Mouse (Mus musculus) hindbrain, embryonic 12.5 days (tissue): ENCODE measurements around the gene Themis2. TPM values are rescaled to one million over a fixed set of nuclear protein-coding genes. Genes with fewer than 3 reads are reported as not detected.
"Not testable (repeated sequence)": the region's sequence is repeated elsewhere in the genome, so short reads cannot be mapped to it uniquely, and the experiment has no call there.

Experiments
- ATAC-seq: fragments of 200-750 bp; cut with Nextera tagmentation; 2 replicates; pipeline ENCODE4 v1.8.0; 2017; ENCODE audit warnings: moderate TSS enrichment; ENCODE audit not compliant: low FRiP score
- H3K27ac ChIP-seq: fragments of 300-500 bp; sonication (generic); 2 replicates; pipeline ENCODE4 v1.5.1; 2016; ENCODE audit warnings: mild to moderate bottlenecking
- H3K27me3 ChIP-seq: fragments of 300-500 bp; sonication (generic); 2 replicates; pipeline ENCODE4 v1.6.1; 2016; ENCODE audit warnings: mild to moderate bottlenecking
- H3K36me3 ChIP-seq: fragments of 300-500 bp; sonication (generic); 2 replicates; pipeline ENCODE4 v1.6.1; 2016; ENCODE audit warnings: mild to moderate bottlenecking
- H3K4me1 ChIP-seq: fragments of 300-500 bp; sonication (generic); 2 replicates; pipeline ENCODE4 v1.6.1; 2016
- H3K4me2 ChIP-seq: fragments of 300-500 bp; sonication (generic); replicated peaks from 2 replicates; pipeline ENCODE4 v1.6.1; 2016; ENCODE audit warnings: mild to moderate bottlenecking
- H3K4me3 ChIP-seq: fragments of 300-500 bp; sonication (generic); 2 replicates; pipeline ENCODE4 v1.5.1; 2016; ENCODE audit warnings: mild to moderate bottlenecking
- H3K9ac ChIP-seq: fragments of 300-500 bp; sonication (generic); 2 replicates; pipeline ENCODE4 v1.6.1; 2016; ENCODE audit warnings: mild to moderate bottlenecking, moderate library complexity
- H3K9me3 ChIP-seq: fragments of 300-500 bp; sonication (generic); replicated peaks from 2 replicates; pipeline ENCODE4 v1.6.1; 2016; ENCODE audit warnings: mild to moderate bottlenecking
- WGBS: fragments of 180-500 bp; shearing (Covaris S2); methylation state at CpG from one replicate; pipeline ENCODE4 v1.1.7; 2016; 5-methylcytosine and 5-hydroxymethylcytosine counted together
- polyA plus RNA-seq: library from polyadenylated mRNA; unstranded; fragments of >200 nt; fragmentation: Nextera tagmentation; extraction: Ambion mirVana; gene quantifications from 2 replicates; pipeline ENCODE4 v1.2.1, GENCODE M21; 2016

Gene Themis2
- polyA plus RNA-seq, 1 experiment from 2014 or later: 0.63 TPM

DNA sequence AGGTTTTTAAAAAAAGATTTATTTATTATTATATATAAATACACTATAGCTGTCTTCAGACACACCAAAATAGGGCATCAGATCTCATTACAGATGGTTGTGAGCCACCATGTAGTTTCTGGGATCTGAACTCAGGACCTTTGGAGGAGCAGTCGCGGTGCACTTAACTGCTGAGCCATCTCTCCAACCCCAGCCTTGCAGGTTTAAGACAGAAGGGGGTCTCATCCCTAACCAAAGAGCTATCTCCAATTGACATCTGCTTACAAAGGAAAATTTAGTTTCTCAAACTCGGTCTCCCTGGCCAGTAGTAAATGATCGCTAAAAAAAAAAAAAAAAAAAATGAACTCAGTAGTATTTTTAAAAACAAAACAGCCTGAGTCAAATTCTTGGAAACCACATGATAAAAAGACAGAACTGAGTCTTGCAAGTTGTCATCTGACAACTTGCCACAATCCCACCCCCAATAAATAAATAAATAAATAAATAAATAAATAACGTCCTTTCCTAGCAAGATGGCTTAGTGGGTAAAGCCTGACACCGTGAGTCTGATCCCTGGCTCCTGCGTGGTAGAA is 10.5 kb upstream of the Themis2 start:
- Histone ChIP-seq H3K9me3 (0 out of 2 replicates have a peak, but pooled peaks cover 3% of the 10 kb centered on the region), H3K36me3 (no peaks in the 10 kb centered on the region), H3K27ac (no peak overlapping the region), H3K4me2 (no peak overlapping the region), H3K4me3 (no peak overlapping the region), H3K27me3 (no peaks in the 10 kb centered on the region), H3K4me1 (no peaks in the 10 kb centered on the region), H3K9ac (no peak overlapping the region)
- WGBS: 91% methylated on average over 7 of the region's 7 CpGs
- no peak for ATAC-seq

DNA sequence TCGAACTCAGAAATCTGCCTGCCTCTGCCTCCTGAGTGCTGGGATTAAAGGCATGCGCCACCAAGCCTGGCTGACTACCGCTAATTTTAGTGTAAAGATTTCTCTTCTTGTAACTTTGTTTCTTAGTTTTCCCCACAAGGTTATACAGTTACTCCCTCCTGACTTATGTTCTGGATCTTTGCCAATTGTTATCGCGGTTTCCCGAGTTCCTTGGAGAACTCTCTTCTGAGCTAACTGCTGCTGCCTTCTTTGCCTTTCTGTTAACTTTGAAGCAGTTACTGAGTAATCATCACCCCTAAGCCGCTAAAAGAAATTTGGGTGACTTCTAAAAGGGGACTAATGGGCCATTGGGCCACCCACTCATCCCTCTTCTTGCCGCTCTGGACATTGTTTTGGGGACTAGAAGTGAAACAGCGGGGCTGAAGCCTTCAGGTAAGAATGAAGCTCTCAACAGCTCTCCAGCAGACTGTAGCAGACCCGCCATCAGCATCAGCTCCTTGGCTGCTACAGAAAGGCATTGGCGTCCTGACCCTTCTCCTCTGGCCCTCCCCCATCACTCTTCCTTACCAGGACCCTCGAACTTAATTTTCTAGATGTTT is 9.5 kb upstream of the Themis2 start:
- no peak overlapping the region for H3K27ac ChIP-seq
- ATAC-seq: no peak
- WGBS: 89% methylated on average over 12 of the region's 12 CpGs
- H3K9me3 ChIP-seq: no peaks in the 10 kb centered on the region
- H3K4me3 ChIP-seq: no peak overlapping the region
- H3K27me3 ChIP-seq: no peaks in the 10 kb centered on the region
- H3K4me1 ChIP-seq: no peaks in the 10 kb centered on the region
- no peaks in the 10 kb centered on the region for H3K36me3 ChIP-seq
- no peak overlapping the region for H3K9ac ChIP-seq
- H3K4me2 ChIP-seq: no peak overlapping the region

DNA sequence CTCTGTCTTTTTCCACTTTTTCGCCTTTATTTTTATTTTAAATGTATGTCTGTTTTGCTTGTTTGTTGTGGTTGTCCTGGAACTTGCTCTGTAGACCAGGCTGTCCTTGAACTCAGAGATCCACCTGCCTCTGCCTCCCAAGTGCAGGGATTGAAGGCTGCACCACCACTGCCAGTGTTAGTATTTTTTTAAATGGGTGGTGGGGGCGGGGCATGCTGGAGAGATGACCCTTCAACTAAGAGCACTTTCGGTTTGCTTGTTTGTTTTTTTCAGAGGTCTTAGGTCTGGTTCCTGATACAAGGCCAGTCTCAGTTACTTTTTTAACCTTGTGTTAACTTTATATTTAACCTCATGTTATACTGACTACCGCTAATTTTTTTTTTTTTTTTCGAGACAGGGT is 9.0 kb upstream of the Themis2 start:
- Histone ChIP-seq H3K4me2 (no peak overlapping the region), H3K9me3 (no peaks in the 10 kb centered on the region), H3K36me3 (no peaks in the 10 kb centered on the region), H3K4me1 (no peaks in the 10 kb centered on the region), H3K9ac (no peak overlapping the region), H3K4me3 (no peak overlapping the region), H3K27me3 (no peaks in the 10 kb centered on the region), H3K27ac (no peak overlapping the region)
- 88% methylated on average over 5 of the region's 5 CpGs for WGBS
- no peak for ATAC-seq

GRCm38 (mm10) chr4:132804331-132804730 is 8.1 kb upstream of the Themis2 start:
- no peak overlapping the region for H3K4me3 ChIP-seq
- no peak for ATAC-seq
- no peaks in the 10 kb centered on the region for H3K36me3 ChIP-seq
- H3K4me2 ChIP-seq: no peak overlapping the region
- no peaks in the 10 kb centered on the region for H3K9me3 ChIP-seq
- H3K4me1 ChIP-seq: no peaks in the 10 kb centered on the region
- H3K9ac ChIP-seq: no peak overlapping the region
- no peak overlapping the region for H3K27ac ChIP-seq
- no peaks in the 10 kb centered on the region for H3K27me3 ChIP-seq
- 93% methylated on average over 6 of the region's 6 CpGs for WGBS

DNA sequence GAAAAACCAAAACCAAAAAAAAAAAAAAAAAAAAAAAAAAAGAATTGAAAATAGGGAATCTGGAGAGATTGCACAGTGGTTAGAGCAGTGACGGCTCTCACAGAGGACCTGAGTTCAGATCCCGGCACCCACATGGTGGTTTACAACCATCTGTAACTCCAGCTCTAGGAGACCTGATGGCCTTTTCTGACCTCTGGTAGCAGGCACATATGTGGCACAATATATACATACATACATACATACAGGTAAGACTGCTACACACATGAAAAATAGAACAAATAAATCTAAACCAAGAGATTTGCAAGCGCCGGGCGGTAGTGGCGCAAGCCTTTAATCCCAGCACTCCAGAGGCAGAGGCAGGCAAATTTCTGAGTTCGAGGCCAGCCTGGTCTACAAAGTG is 7.7 kb upstream of the Themis2 start:
- Histone ChIP-seq H3K4me3 (no peak overlapping the region), H3K4me1 (no peaks in the 10 kb centered on the region), H3K36me3 (no peaks in the 10 kb centered on the region), H3K9ac (no peak overlapping the region), H3K9me3 (no peaks in the 10 kb centered on the region), H3K27me3 (no peaks in the 10 kb centered on the region), H3K4me2 (no peak overlapping the region), H3K27ac (no peak overlapping the region)
- WGBS: 96% methylated on average over 7 of the region's 7 CpGs
- ATAC-seq: no peak

GRCm38 (mm10) chr4:132803212-132803611 is 7.0 kb upstream of the Themis2 start:
- Histone ChIP-seq H3K4me3 (no peak overlapping the region), H3K36me3 (no peaks in the 10 kb centered on the region), H3K27ac (no peak overlapping the region), H3K9me3 (no peaks in the 10 kb centered on the region), H3K4me1 (no peaks in the 10 kb centered on the region), H3K9ac (no peak overlapping the region), H3K4me2 (no peak overlapping the region), H3K27me3 (no peaks in the 10 kb centered on the region)
- no peak for ATAC-seq
- 94% methylated on average over 5 of the region's 5 CpGs for WGBS

GRCm38 (mm10) chr4:132802171-132802637 is 6.0 kb upstream of the Themis2 start:
- no peaks in the 10 kb centered on the region for H3K36me3 ChIP-seq
- H3K9ac ChIP-seq: no peak overlapping the region
- ATAC-seq: no peak
- no peak overlapping the region for H3K4me3 ChIP-seq
- peaks cover 3% of the 10 kb centered on the region; the same call in 1 of the 2 replicates for H3K27me3 ChIP-seq
- no peaks in the 10 kb centered on the region for H3K4me1 ChIP-seq
- WGBS: 62% methylated on average over 16 of the region's 16 CpGs
- H3K27ac ChIP-seq: no peak overlapping the region
- no peak overlapping the region for H3K4me2 ChIP-seq
- no peaks in the 10 kb centered on the region for H3K9me3 ChIP-seq

DNA sequence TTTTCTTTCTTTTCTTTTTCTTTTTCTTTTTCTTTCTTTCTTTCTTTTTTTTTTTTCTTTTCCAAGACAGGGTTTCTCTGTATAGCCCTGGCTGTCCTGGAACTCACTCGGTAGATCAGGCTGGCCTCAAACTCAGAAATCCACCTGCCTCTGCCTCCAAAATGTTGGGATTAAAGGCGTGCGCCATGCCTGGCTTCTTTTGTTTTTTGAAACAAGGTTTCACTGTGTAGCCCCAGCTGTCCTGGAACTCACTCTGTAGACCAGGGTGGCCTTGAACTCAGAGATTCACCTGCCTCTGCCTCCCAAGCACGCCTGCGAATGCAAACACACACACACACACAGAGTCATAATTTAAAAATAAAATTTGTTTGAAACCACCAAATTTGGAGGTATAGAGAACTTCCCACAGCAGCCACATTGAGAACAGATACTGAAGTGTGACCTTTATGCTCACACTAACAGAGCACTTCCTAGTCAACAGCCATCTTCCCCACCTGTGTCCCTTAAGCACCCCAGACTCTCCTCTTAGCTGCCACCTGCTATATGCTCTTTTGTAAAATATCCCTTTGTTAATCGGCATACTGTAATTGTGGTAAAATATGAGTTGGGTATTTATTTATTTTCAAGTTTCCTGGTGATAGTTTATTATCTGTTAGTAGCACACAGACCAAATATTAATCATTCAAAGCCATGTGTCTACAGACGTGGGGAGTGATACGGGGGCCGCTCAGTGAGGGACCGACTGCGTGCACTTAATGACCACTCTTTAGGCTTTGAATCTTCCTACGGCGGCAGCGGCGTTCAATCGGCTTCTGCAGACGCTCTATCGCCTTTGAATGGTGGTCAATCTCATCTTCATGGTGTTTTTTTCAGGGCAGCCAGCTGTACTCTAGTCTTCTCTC is 5.2 kb upstream of the Themis2 start:
- no peak for ATAC-seq
- 89% methylated on average over 18 of the region's 18 CpGs for WGBS

GRCm38 (mm10) chr4:132799845-132800244 is 3.7 kb upstream of the Themis2 start:
- WGBS: 91% methylated on average over 4 of the region's 4 CpGs
- no peak for ATAC-seq
- Histone ChIP-seq H3K27me3 (peaks cover 25% of the 10 kb centered on the region), H3K27ac (no peak overlapping the region), H3K4me2 (no peak overlapping the region), H3K4me1 (peaks cover 7% of the 10 kb centered on the region; the same call in 1 of the 2 replicates), H3K9me3 (no peaks in the 10 kb centered on the region), H3K4me3 (no peak overlapping the region), H3K36me3 (no peaks in the 10 kb centered on the region), H3K9ac (no peak overlapping the region)

More for the DNA sequence above, 5.2 kb upstream of the Themis2 start:
- H3K27ac ChIP-seq: no peak overlapping the region
- H3K4me3 ChIP-seq: no peak overlapping the region
- no peak overlapping the region for H3K4me2 ChIP-seq
- H3K27me3 ChIP-seq: peaks cover 9% of the 10 kb centered on the region; the same call in 1 of the 2 replicates
- H3K4me1 ChIP-seq: no peaks in the 10 kb centered on the region
- no peak overlapping the region for H3K9ac ChIP-seq
- no peaks in the 10 kb centered on the region for H3K36me3 ChIP-seq
- no peaks in the 10 kb centered on the region for H3K9me3 ChIP-seq

GRCm38 (mm10) chr4:132798666-132799065 is 2.5 kb upstream of the Themis2 start:
- H3K9ac ChIP-seq, H3K9me3 ChIP-seq, H3K4me2 ChIP-seq, H3K36me3 ChIP-seq, H3K4me3 ChIP-seq, H3K27ac ChIP-seq, ATAC-seq, H3K4me1 ChIP-seq: not testable (repeated sequence)
- 85% methylated on average over 3 of the region's 3 CpGs for WGBS
- peaks cover 31% of the 10 kb centered on the region for H3K27me3 ChIP-seq

- no peak for ATAC-seq
These were observed 1.8 kb upstream of the Themis2 start for GRCm38 (mm10) chr4:132798028-132798427.

GRCm38 (mm10) chr4:132797461-132797860 is 1.3 kb upstream of the Themis2 start:
- H3K4me2 ChIP-seq: no peak overlapping the region
- no peaks in the 10 kb centered on the region for H3K9me3 ChIP-seq
- H3K4me1 ChIP-seq: peaks cover 7% of the 10 kb centered on the region; the same call in 1 of the 2 replicates
- 87% methylated on average over 1 of the region's 1 CpGs for WGBS
- H3K27me3 ChIP-seq: peaks cover 31% of the 10 kb centered on the region
- no peak overlapping the region for H3K9ac ChIP-seq
- no peak for ATAC-seq
- H3K36me3 ChIP-seq: no peaks in the 10 kb centered on the region
- no peak overlapping the region for H3K27ac ChIP-seq
- no peak overlapping the region for H3K4me3 ChIP-seq

More at GRCm38 (mm10) chr4:132798028-132798427, 1.8 kb upstream of the Themis2 start:
- WGBS: 77% methylated on average over 4 of the region's 4 CpGs
- Histone ChIP-seq H3K4me1 (peaks cover 7% of the 10 kb centered on the region; the same call in 1 of the 2 replicates), H3K9ac (no peak overlapping the region), H3K27ac (no peak overlapping the region), H3K4me3 (no peak overlapping the region), H3K36me3 (no peaks in the 10 kb centered on the region), H3K27me3 (peaks cover 31% of the 10 kb centered on the region), H3K9me3 (no peaks in the 10 kb centered on the region), H3K4me2 (no peak overlapping the region)
